Mouse (Mus musculus) forebrain, embryonic 11.5 days (tissue): ENCODE results near the gene Upk3bl. TPM values are rescaled to one million over a fixed set of nuclear protein-coding genes. Genes with fewer than 3 reads are reported as not detected.
A peak's percentile ranks its signal among the peaks of the same experiment; 100 is the strongest.
"Not testable (repeated sequence)": the region's sequence is repeated elsewhere in the genome, so short reads cannot be mapped to it uniquely, and the experiment has no call there.

ENCODE experiments used
- ATAC-seq: fragments of 200-750 bp; cut with Nextera tagmentation; replicated peaks from 2 replicates; pipeline ENCODE4 v1.8.0; 2017; ENCODE audit warnings: moderate TSS enrichment; ENCODE audit not compliant: low FRiP score
- DNase-seq: peaks from one replicate; pipeline ENCODE4 v3.0.0-alpha.2; 2017; ENCODE audit warnings: low spot score
- H3K27ac ChIP-seq: fragments of 300-500 bp; sonication (generic); 2 replicates; pipeline ENCODE4 v1.5.1; 2014; ENCODE audit warnings: low read depth, low read length
- H3K27me3 ChIP-seq: fragments of 300-500 bp; sonication (generic); 2 replicates; pipeline ENCODE4 v1.6.1; 2014; ENCODE audit warnings: mild to moderate bottlenecking, low read length, mixed read lengths; ENCODE audit not compliant: control insufficient read depth, insufficient read depth
- H3K36me3 ChIP-seq: fragments of 300-500 bp; sonication (generic); 2 replicates; pipeline ENCODE4 v1.6.1; 2014; ENCODE audit warnings: mild to moderate bottlenecking, low read length, moderate library complexity, mixed read lengths; ENCODE audit not compliant: control insufficient read depth, insufficient read depth
- H3K4me1 ChIP-seq: fragments of 300-500 bp; sonication (generic); replicated peaks from 2 replicates; pipeline ENCODE4 v1.6.1; 2014; ENCODE audit warnings: low read length, mixed read lengths; ENCODE audit not compliant: control insufficient read depth, insufficient read depth
- H3K4me2 ChIP-seq: fragments of 300-500 bp; sonication (generic); 2 replicates; pipeline ENCODE4 v1.6.1; 2014; ENCODE audit warnings: low read depth, mild to moderate bottlenecking, low read length, moderate library complexity, mixed read lengths; ENCODE audit not compliant: severe bottlenecking
- H3K4me3 ChIP-seq: fragments of 300-500 bp; sonication (generic); 2 replicates; pipeline ENCODE4 v1.5.1; 2014; ENCODE audit warnings: low read depth, low read length
- H3K9ac ChIP-seq: fragments of 300-500 bp; sonication (generic); 2 replicates; pipeline ENCODE4 v1.6.1; 2014; ENCODE audit warnings: low read length
- H3K9me3 ChIP-seq: fragments of 300-500 bp; sonication (generic); 2 replicates; pipeline ENCODE4 v1.6.1; 2016; ENCODE audit warnings: low read length, mixed read lengths; ENCODE audit not compliant: control insufficient read depth
- WGBS: fragments of 180-500 bp; shearing (Covaris S2); extraction: QIAGEN DNeasy Blood & Tissue Kit; methylation state at CpG from one replicate; pipeline ENCODE4 v1.1.7; 2014; 5-methylcytosine and 5-hydroxymethylcytosine counted together
- microRNA-seq: library from miRNA; unstranded; fragments of <30 nt; microRNA quantifications from one replicate; pipeline ENCODE4, GENCODE M21; 2016; ENCODE audit not compliant: insufficient number of aligned reads
- polyA plus RNA-seq: library from polyadenylated mRNA; unstranded; fragments of >200 nt; fragmentation: Nextera tagmentation; extraction: Ambion mirVana; gene quantifications from 2 replicates; pipeline ENCODE4 v1.2.1, GENCODE M21; 2014

The Upk3bl gene
- polyA plus RNA-seq, 1 experiment from 2014 or later, result 0.80 TPM

GRCm38 (mm10) chr5:136102099-136102820 is 48.0 kb downstream of the Upk3bl start:
- Histone ChIP-seq H3K9me3 (no peaks in the 10 kb centered on the region), H3K27ac (no peak overlapping the region), H3K4me1 (0 out of 2 replicates have a peak, but pooled peaks cover 1% of the 10 kb centered on the region), H3K36me3 (no peaks in the 10 kb centered on the region), H3K4me2 (peak overlapping the region; percentile 59), H3K9ac (peak overlapping the region; percentile 21), H3K4me3 (peak overlapping the region; percentile 22), H3K27me3 (peaks cover 5% of the 10 kb centered on the region; the same call in 1 of the 2 replicates)
- ATAC-seq (peak; percentile 90), DNase-seq (peak; percentile 88)
- WGBS, result 5% methylated on average over 41 of the region's 41 CpGs

- H3K27ac ChIP-seq, result no peak overlapping the region
- 0 out of 2 replicates have a peak, but pooled peaks cover 1% of the 10 kb centered on the region for H3K4me1 ChIP-seq
- H3K36me3 ChIP-seq, result no peaks in the 10 kb centered on the region
- H3K9ac ChIP-seq, result no peak overlapping the region
- H3K9me3 ChIP-seq, result no peaks in the 10 kb centered on the region
- no peak overlapping the region for H3K4me3 ChIP-seq
- no peak for ATAC-seq
- no peak overlapping the region for H3K4me2 ChIP-seq
- WGBS, result 90% methylated on average over 5 of the region's 5 CpGs
- DNase-seq, result peak; percentile 61
- H3K27me3 ChIP-seq, result peaks cover 5% of the 10 kb centered on the region; the same call in 1 of the 2 replicates
These were observed 50.2 kb downstream of the Upk3bl start for GRCm38 (mm10) chr5:136104511-136104910.

DNA sequence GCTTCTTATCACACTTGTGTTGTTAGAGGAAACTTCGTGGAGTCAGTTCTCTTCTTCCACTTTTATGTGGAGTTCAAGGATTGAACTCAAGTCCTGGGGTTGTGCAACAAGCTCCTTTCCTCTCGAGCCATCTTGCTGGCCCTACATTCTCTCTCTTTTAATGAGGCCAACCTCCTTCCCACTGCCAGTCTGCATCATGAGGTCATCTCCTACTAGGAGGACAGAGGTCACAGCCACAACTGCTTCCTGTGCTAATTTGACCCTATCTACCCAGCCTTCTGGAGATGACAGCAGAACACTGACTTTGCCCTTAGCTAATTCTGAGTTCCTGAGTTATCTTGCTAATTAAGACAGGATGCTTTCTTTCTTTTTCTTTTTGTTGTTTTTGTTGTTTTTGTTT is 54.2 kb downstream of the Upk3bl start:
- 53% methylated on average over 2 of the region's 2 CpGs for WGBS
- no peaks in the 10 kb centered on the region for H3K9me3 ChIP-seq
- no peaks in the 10 kb centered on the region for H3K4me1 ChIP-seq
- no peak overlapping the region for H3K9ac ChIP-seq
- H3K27me3 ChIP-seq, result 0 out of 2 replicates have a peak, but pooled peaks cover 3% of the 10 kb centered on the region
- H3K4me2 ChIP-seq, result no peak overlapping the region
- H3K4me3 ChIP-seq, result no peak overlapping the region
- DNase-seq (no peak), ATAC-seq (no peak)
- H3K36me3 ChIP-seq, result no peaks in the 10 kb centered on the region
- H3K27ac ChIP-seq, result no peak overlapping the region

- no peaks in the 10 kb centered on the region for H3K9me3 ChIP-seq
These were observed 54.8 kb downstream of the Upk3bl start for GRCm38 (mm10) chr5:136109042-136109441.

GRCm38 (mm10) chr5:136113546-136113945 is 59.3 kb downstream of the Upk3bl start:
- not testable (repeated sequence) for H3K4me2 ChIP-seq, H3K27me3 ChIP-seq, H3K9ac ChIP-seq, H3K9me3 ChIP-seq, ATAC-seq, DNase-seq, H3K4me3 ChIP-seq, H3K4me1 ChIP-seq, H3K36me3 ChIP-seq, H3K27ac ChIP-seq
- WGBS, result 31% methylated on average over 4 of the region's 4 CpGs

More at GRCm38 (mm10) chr5:136109042-136109441, 54.8 kb downstream of the Upk3bl start:
- H3K27ac ChIP-seq, result no peak overlapping the region
- ATAC-seq (no peak), DNase-seq (no peak)
- H3K36me3 ChIP-seq, result no peaks in the 10 kb centered on the region
- H3K4me1 ChIP-seq, result no peaks in the 10 kb centered on the region
- H3K4me2 ChIP-seq, result no peak overlapping the region
- H3K9ac ChIP-seq, result no peak overlapping the region
- H3K4me3 ChIP-seq, result no peak overlapping the region
- WGBS, result 85% methylated on average over 3 of the region's 3 CpGs
- H3K27me3 ChIP-seq, result no peaks in the 10 kb centered on the region

Small RNAs within 50 kb of the gene (microRNA-seq; reads per million reads assigned to microRNA genes)
- gene Mir7035, result not detected

Other genes with a start within 250 kb of the Upk3bl start
- gene Srrm3, start 247.6 kb upstream of the Upk3bl start, polyA plus RNA-seq, result 12.3 and 12.7 TPM in 2 replicates
- gene Hspb1, start 166.6 kb upstream of the Upk3bl start, polyA plus RNA-seq, result 11.4 and 11.8 TPM in 2 replicates
- gene Ywhag, start 119.9 kb upstream of the Upk3bl start, polyA plus RNA-seq, result 147 and 161 TPM in 2 replicates
- 1.2 and 1.5 TPM in 2 replicates for gene Ssc4d, start 80.0 kb upstream of the Upk3bl start, polyA plus RNA-seq
- not detected in 2 replicates for gene Zp3, start 74.4 kb upstream of the Upk3bl start, polyA plus RNA-seq
- gene Dtx2, start 59.7 kb upstream of the Upk3bl start, polyA plus RNA-seq, result 35.4 and 37.0 TPM in 2 replicates
- not detected in 2 replicates for gene Upk3b, start 16.0 kb upstream of the Upk3bl start, polyA plus RNA-seq
- 4.3 and 7.2 TPM in 2 replicates for gene Rasa4, start 29.4 kb downstream of the Upk3bl start, polyA plus RNA-seq
- 253 and 261 TPM in 2 replicates for gene Polr2j, start 62.1 kb downstream of the Upk3bl start, polyA plus RNA-seq
- gene Lrwd1, start 81.6 kb downstream of the Upk3bl start, polyA plus RNA-seq, result 48.1 and 53.3 TPM in 2 replicates
- gene Alkbh4, start 81.7 kb downstream of the Upk3bl start, polyA plus RNA-seq, result 23.2 and 24.5 TPM in 2 replicates
- 8.4 and 9.3 TPM in 2 replicates for gene Orai2, start 116.2 kb downstream of the Upk3bl start, polyA plus RNA-seq
- 66.8 and 81.3 TPM in 2 replicates for gene Prkrip1, start 144.5 kb downstream of the Upk3bl start, polyA plus RNA-seq
- gene Sh2b2, start 192.1 kb downstream of the Upk3bl start, polyA plus RNA-seq, result 17.1 TPM in 2 replicates